Mouse (Mus musculus): Measurements from ENCODE around the gene Rag2. TPM values are rescaled to one million over a fixed set of nuclear protein-coding genes. Genes with fewer than 3 reads are reported as not detected.

Rag2 gene
- total RNA-seq, 4 experiments from 2014 or later = not detected

DNA sequence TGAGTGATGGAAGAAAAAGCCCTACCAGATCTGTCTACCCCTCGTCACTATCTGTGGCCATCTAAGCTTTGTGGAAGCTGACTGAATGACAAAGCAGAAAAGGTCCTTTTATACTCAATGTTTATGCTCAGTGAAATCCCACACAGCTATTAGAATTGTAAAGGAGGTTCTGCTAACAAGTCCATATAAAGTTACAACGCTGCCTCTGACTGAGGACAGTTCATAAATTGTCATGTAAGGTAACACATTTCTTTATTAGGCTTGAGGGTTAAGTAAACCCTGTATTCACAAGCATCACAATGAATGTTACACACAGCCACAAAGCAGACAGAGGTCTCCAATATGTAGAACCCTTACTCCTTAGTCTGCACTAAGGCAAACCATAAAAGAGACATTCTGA lies 507 bp upstream of the Rag2 start:
- DNase-seq (ENCODE audit: low spot score in 2 of 2) = no peak

GRCm38 (mm10) chr2:101627227-101627626 lies 2.7 kb downstream of the Rag2 start:
- DNase-seq (ENCODE audit: low spot score in 2 of 2) = no peak

DNA sequence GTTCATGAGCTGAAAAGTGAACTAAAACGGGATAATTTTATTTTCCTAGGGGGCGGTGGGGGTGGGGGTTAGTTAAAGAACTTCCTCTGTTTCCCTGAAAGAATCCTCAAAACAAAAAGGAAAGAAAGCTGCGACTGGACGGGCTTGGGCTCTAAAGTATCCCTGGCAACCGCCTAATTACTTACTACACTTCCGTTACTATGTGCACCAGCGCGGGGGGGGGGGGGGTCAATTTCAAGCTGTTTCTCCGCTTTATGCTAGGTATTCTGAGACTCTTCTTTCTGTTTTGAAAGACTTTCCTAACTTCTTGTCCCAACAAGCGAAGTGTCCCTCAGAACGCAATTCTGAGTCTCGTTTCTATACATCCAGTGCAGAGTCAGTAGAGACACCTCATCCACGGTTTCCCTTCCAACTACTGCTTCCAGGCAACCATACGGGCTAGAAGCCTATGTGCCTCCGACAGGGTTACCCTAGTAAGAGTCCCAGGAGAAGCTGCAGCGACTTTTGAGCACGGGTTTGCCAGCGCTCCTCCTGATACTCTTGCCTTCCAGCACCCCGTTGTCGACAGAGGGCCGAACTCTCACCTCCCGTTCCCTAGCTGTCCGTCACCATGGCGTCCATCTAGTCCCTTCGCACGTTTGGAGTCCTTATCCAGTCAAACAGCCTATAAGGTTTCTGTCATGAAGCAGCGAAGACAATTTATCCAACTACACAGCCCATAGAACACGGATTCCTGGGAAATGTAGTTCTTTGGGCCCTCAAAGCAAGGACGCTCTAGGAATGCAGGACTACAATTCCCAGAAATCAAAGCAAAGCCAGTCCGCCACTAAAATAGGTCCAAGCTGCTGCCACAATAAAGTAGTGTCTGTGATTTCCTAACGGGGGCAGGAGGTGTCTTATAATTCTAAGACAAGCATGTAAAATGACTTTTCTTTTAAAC lies 4.0 kb downstream of the Rag2 start:
- DNase-seq (ENCODE audit: low spot score in 2 of 2) = peak; percentile 75 to 94

DNA sequence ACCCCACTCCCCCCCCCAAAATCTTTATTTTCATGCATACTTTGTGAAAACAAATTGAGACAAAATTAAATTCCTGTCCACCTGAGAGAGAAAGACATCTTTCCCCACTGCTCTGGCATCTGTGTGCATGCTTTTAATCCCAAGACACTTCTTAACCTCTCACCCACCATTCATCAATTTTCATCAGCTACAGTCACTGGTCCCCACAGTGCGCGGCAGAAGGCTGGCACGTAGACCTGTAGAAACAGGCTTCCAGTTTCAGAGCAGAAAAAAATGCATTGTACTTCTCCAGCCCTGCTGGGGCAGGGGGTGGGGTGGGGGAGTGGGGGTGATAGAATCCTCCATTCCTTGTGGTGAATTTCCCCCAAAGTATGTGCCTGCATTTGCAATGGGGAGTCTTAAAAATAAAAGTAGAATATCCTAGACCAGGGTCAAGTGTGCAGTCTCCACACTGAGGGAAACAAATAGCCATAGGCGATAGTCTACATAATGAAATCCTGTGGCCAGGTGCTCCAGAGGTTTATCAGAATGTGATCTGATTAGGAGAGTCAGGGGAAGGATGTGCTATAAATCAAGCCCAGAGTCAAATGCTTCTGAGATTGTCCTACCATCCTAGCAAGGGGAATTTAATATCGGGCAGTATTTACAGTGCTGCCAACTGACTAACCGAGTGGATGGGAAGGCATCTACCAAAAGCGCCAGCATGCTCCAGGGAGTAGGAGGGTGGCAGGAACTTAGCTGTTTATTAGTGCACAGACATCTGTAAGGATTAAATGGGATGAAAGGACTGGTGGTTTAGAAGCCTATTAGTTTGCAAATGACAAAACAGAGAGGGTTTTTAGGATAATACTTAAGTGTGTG lies 14.7 kb downstream of the Rag2 start:
- DNase-seq (ENCODE audit: low spot score in 2 of 2) = no peak

- no peak for DNase-seq (ENCODE audit: low spot score in 2 of 2)
These were observed 15.4 kb downstream of the Rag2 start for GRCm38 (mm10) chr2:101639840-101640350.

DNA sequence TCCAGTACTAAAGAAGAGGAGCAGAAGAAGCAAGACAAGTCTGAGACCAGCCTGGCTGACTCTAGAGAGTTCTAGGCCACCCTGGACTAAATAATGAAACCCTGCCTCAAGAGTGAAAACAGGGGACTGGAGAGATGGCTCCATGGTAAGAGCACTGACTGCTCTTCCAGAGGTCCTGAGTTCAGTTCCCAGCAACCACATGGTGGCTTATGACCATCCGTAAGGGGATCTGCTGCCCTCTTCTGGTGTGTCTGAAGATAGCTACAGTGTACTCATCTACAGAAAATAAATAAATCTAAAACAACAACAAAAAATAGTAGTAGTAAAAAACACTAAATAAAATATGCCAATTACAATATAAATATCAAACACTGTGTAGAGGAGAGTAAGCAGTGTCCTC lies 21.3 kb downstream of the Rag2 start:
- DNase-seq (ENCODE audit: low spot score in 2 of 2) = no peak

- no peak for DNase-seq (ENCODE audit: low spot score in 2 of 2)
These were observed 23.8 kb downstream of the Rag2 start for GRCm38 (mm10) chr2:101648361-101648760.

GRCm38 (mm10) chr2:101649114-101649671 lies 24.7 kb downstream of the Rag2 start, which contains the start of the genes Rag1 and B230118H07Rik:
TSS of gene Rag1 (minus strand) at chr2:101649501.
TSS of gene B230118H07Rik (minus strand) at chr2:101649532.
- no peak for DNase-seq (ENCODE audit: low spot score in 2 of 2)

GRCm38 (mm10) chr2:101650446-101650845 lies 25.9 kb downstream of the Rag2 start:
- DNase-seq (ENCODE audit: low spot score in 2 of 2) = no peak

- DNase-seq (ENCODE audit: low spot score in 2 of 2) = no peak
These were observed 27.8 kb downstream of the Rag2 start for GRCm38 (mm10) chr2:101652204-101652920.

- DNase-seq (ENCODE audit: low spot score in 2 of 2) = peak; percentile 41 to 56
These were observed 28.5 kb downstream of the Rag2 start for GRCm38 (mm10) chr2:101652921-101653597.

- no peak for DNase-seq (ENCODE audit: low spot score in 2 of 2)
These were observed 36.0 kb downstream of the Rag2 start for GRCm38 (mm10) chr2:101660536-101660935.

DNA sequence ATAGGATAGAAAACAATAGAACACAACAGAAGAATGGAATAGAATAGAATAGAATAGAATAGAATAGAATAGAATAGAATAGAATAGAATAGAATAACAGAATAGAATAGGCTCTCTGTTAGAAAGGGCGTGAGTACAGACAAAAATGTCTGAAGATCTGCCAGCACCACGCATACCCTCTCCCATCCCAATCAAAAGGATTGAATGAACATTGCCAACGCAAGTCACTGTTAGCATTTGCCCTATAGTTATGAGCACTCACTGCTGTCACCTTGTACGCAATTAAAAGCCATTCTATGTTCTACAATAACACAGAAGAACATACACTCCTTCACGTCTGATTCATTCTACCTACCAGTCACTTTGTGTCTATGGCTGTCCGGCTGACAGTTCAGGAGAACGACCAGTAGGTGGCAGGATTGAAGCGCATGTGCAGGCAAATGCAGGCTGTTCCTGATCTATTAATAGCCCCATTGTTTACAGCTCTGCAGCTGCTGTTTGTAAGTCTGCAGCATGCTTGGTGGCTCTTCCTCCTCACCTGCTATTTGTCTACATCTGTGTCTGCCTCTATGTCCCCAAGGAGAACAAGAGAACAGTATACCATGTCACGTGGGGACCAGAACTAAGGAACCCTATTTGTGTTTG lies 40.7 kb downstream of the Rag2 start:
- DNase-seq (ENCODE audit: low spot score in 2 of 2) = peak; percentile 58 to 73

- DNase-seq (ENCODE audit: low spot score in 2 of 2) = no peak
These were observed 41.2 kb downstream of the Rag2 start for GRCm38 (mm10) chr2:101665703-101666092.

DNA sequence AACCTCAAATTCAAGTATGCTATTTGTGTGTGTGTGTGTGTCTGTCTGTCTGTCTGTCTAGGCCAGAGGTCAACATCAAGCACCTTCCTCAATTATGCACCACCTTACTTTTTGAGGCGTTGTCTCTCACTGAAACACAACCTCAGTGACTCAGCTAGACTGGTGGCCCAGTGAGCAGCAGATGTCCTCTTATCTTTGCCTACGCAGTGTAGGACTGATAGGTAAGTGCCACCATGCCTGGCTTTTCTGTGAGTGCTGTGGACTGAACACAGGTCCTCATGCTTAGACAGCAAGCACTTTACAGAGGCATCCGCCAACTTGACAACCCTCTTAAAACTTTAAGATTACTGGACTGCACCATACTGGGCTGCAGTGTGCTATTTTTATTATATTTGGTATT lies 44.2 kb downstream of the Rag2 start:
- DNase-seq (ENCODE audit: low spot score in 2 of 2) = no peak

GRCm38 (mm10) chr2:101673547-101673946 lies 49.0 kb downstream of the Rag2 start:
- DNase-seq (ENCODE audit: low spot score in 2 of 2) = no peak

GRCm38 (mm10) chr2:101678236-101679021 lies 53.9 kb downstream of the Rag2 start, which contains the start of gene Traf6:
TSS of gene Traf6 (plus strand) at chr2:101678429.
- peak; percentile 62 to 71 for DNase-seq (ENCODE audit: low spot score in 2 of 2)

DNA sequence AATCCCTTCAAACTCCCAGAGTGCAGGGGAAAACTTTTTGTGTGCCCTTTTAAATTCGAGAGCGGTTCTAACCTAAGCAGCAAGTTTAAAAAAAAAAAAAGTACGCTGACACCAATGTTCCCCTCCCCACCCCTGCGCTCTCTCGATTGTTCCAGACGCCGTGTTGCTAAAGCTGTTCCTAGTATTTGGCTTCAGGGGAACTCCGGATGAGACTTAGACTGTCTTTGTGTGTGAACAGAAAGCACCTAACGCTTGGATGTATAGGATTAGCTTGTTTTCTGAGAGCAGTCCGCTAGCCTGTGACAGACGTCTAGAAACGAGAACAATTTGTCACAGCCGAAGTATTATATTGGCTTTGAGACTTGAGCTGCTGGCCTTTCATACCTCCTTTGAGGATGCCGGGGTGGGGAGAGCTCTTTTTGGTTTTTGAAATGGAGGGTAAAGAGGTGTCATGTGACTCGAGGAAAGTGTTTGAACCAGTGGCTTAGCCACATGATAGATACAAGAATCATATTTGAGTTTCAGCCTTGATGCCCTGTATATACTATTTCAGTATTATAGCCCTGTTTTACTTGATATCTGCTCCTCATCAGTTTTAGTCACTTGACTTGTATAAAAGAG lies 54.8 kb downstream of the Rag2 start:
- no peak for DNase-seq (ENCODE audit: low spot score in 2 of 2)
